Mouse (Mus musculus): Measurements from ENCODE around the gene Cuta.
A peak's percentile ranks its signal among the peaks of the same experiment; 100 is the strongest.

The Cuta gene

DNA sequence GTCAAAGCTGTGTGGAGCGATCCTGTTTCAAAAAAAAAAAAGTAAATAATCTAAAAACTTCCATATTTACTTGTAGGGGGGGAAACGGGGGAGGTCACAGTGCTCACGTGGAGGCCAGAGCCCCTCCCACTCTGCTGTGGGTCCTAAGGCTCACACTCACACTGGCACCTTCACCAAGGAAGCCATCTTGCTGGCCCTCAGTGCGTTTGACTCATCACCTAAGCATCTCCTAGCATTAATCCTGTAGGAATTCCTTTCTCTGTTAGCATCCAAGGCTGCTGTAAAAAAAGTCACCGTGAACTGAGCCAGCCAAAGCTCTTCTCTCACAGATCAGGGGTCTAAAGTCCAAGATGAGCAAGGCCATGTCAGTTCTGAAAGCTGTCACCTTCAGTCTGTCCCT lies 16.9 kb upstream of the Cuta start:
- no peak for DNase-seq (ENCODE audit: low spot score in 2 of 2)

DNA sequence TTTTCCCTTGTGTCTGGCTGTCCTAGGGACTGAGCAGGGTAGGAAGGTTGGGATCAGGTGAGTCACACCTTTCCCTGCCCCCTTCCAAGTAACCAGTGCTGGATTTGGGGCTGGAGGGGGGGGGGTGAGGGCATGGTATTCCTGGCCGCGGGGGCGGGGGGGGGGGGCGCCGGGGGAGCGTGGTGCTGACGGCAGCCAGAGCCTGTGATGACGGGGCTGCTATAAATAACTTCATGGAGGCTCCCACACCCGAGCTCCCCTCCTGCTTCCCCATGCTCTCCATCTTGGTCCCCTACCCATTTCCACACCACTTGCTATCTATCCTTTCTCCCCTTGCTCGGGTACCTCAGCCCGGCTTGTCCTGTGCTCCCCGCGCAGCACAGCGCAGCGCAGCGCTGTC lies 14.4 kb upstream of the Cuta start:
- no peak for DNase-seq (ENCODE audit: low spot score in 2 of 2)

DNA sequence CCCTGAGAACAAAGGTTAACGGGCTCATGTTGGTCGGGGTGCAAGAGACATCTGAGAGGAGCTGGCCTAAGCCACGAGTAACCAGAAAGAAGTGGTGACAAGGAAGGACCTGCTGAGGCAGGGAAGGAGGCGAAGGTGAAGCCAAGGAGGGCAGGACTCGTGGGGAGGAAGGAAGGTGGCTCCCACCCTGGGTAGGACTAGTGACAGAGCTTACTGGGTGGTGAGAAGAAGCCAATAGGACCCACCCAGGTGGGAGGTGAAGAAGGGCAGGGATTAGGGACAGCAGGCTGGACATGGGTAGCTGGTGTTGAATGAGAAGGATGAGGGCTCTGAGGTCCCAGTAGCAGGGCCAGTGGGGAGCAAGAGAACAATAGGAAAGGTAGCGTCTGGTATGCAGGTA lies 13.8 kb upstream of the Cuta start:
- no peak for DNase-seq (ENCODE audit: low spot score in 2 of 2)

DNA sequence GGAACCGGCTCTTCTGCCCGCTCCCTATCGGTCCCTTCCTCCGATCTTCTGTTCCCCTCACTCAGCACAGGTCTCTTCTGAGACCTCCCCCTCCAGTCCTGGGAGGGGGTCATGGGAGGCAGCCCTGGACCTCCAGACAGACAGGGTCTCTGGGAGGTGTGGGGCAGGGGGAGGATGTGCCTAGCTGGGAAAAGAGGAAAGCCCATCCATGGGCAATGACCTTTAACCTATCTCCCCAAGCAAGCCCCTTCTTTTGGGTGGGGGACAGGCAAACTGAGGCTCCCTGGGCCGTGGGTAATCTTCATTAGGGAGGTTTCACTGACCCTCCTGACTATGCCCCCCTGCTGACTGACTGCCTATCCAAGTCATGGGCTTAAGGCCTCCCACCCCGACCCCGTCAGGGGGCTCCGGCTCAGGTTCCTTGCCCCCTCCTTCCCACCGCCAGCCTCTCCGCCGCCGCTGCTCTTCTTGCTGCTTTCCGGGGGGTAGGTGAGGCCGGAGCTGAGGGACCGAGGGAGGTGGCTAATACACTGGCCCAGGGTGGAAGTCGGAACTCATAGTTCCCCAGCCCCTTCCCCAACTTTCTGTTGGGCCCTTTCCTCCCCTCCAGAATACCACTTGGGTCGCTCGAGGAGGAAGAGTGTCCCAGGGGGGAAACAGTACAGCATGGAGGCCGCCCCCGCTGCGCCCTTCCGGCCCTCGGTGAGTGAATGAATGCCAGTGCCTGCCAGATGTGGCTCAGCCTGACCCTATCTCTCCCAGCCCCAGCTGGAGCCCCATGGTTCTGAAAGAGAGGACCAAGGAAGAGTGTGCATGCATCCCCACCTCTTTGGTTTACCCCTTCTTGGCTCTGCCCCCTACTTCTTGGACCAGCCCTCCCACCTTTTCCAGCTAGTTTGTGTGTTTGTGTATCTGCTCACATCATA lies 12.8 kb upstream of the Cuta start:
- DNase-seq (ENCODE audit: low spot score in 2 of 2) = no peak

DNA sequence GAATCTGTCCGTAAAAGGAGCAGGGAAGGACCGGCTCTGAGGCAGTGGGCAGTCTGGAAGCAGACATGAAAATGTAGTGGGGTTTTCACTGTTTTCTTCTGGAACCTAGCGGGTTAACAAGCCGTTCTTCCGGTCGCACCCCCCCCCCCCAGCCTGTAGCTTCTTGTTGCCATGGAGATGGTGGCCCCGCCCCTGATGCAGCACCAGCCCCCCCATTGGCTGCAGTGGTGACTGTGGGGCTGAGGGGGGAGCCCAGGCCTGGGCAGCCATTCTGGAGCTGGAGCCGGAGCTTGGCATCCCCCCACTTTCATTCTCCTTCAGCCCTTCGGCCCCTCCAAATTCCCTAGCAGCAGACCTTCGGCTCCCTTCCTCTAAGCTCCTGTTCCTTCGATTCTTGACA lies 12.0 kb upstream of the Cuta start:
- peak in 1 of 2 experiments; percentile 83 for DNase-seq (ENCODE audit: low spot score in 2 of 2)

DNA sequence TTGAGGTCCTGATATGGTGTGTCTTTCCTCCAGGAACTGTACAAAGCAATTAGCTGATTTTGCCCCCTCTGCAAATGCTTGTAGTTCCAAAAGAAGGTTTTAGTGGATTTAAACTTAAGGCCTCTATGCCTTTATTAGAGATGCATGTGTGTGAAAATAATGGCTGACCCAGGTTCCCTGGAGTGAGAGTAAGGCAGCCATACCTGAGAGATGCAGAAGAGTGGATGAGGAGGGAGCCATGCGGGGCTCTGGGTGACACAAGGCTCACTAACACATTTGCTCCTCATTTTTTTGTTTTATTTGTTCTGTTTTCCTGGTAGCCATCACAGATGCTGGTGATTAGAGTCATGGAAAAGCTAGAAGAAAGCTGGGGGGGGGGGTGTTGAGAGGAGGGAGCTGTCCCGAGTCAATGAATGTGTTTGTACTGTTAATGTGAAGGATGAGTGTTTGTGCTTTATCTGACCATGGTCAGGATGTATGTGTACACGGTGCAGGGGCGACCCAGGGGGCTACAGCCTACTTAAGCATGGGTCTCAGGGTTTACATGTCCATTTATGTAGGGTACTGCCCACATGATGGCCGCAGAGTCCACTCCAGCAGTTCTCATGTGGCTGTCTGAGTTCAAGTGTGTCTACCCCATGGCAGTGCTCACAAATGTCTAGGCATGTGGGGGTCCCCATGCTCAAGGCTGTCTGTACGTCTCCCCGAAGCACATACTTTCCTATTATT lies 11.4 kb upstream of the Cuta start:
- no peak for DNase-seq (ENCODE audit: low spot score in 2 of 2)

DNA sequence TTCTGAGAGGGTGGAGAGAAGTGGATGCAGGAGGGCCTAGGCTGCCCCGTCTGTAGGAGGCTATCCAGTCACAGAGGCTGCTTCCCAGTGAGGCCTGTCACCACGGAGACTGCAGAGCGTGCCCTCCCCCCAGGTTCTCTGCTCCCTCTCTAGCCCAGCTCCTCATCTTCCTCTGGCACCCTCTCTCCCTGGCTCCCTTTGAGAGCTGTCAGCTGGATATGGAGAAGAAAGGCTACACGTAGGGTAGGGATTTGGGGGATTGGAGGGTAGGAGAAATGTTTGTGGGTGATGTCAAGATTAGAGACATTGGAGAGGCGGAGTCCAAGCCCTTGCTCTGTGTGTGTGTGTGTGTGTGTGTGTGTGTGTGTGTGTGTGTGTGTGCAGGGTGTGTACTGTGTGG lies 10.5 kb upstream of the Cuta start:
- no peak for DNase-seq (ENCODE audit: low spot score in 2 of 2)

DNA sequence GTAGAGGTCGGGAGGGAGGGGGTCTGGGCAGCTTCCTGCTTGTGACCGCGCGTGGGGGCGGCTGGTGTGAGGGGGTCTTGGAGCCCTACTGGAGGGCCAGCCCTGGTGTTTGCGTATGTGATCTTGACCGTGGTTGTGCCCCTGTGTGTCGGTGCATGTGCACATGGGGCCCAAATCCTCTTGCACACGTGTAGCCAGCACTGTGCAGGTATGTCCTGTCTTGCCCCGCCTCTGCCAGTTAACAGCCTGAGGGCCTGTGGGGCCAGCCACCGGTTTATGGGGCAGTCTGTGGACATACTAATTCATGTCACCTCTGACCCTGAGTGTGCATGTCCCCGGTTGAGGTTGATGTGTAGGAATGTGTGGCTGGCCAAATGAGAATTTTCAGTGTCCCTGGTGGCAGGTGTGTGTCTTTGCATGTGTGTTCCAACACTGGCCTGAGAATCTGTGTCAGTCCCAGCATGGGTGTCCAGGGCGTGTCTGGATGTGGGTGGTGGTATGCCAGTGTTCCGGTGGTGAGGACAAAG lies 9.7 kb upstream of the Cuta start:
- DNase-seq (ENCODE audit: low spot score in 2 of 2) = no peak

DNA sequence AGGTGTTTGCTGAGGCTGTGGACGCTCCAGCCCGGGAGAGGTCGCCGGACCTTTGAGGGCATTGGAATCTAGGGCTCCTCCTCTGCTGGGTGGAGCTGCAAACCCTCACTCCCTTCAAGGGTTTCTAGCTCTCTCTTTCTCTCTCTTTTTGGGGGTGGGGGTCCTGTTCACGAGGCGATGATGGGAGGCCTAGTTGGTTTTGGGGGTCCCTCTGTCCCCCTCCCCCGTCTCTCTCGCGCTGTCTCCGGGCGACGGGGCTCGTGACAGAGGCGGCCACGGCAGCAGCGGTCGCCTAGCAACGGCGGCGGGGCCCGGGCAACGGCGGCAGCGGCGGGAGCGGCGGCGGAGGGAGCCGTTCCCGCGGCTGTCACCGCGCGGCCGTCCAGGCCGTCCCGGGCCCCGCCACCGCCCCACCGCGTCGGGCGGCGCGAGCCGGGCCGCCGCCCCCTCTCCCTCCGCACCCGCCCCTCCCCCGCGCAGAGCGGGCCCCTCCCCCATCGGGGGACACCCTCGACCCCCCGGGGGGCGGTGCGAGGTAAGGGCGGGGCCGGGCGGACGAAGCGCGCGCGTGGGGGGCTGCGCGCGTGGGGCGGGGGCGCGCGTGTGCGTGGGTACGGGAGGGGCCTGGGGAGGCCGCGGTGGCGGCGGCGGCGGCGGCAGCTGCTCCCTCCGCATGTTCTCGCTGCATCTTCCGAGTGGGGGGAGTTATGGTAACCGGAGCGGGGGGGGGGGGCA lies 9.1 kb upstream of the Cuta start:
- no peak for DNase-seq (ENCODE audit: low spot score in 2 of 2)

DNA sequence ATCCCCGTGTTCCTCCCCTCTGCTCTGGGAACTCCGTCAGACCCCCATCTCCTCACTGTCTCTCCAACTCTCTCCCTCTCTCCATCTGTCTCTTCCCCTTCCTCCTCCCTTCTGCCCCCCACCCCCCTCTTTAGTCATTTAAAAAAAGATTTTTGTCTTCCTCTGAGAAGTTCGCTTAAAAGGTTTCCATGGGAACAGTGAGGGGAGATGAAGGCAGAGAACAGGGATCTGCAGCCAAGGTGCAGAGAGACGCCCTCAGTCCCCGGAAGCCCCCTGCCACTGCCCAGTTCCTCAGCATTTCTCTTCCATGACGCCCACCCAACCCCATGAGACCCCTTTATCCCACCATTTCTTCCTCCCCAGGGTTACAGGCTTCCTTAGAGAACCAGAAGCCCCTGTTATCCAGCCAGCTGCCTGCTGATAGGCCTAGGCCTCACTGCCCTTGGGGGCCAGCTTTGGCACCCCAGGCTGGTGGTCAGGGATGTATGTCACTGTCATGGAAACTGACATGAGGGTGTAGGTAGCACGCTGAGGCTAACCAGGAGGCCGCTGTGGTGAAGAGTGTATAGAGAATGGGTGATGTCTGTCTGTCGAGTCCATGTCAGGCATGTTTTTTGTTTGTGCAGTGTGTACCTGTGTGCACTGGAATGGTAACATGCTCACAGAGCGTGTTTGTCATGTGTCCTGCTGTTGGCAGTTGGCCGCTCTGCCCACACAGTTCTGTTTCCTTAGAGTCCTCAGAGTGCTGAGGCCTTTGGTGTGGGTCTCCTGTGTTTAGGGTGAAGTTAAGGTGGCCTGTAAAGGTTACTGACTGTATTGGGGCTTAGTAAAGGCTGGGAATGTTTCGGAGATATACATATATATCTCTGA lies 8.1 kb upstream of the Cuta start:
- DNase-seq (ENCODE audit: low spot score in 2 of 2) = no peak

DNA sequence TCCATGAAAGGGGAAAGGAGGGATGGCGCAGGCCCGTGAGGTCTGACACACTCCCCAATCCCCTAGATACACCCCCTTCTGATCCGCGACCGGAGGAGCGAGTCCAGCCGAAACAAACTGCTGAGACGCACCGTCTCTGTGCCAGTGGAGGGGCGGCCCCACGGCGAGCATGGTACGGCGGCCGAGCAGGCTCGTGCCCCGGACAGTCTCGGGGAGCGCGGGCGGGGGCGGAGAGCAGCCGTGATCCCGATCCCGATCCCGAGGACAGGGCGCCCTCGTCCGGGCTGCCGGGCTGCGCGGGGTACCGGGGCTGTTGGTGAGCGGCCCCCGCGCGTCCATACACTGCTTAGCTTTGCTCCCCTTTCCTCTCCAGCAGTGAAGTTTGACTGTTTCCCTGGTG lies 7.2 kb upstream of the Cuta start:
- peak in 1 of 2 experiments; percentile 70 for DNase-seq (ENCODE audit: low spot score in 2 of 2)

DNA sequence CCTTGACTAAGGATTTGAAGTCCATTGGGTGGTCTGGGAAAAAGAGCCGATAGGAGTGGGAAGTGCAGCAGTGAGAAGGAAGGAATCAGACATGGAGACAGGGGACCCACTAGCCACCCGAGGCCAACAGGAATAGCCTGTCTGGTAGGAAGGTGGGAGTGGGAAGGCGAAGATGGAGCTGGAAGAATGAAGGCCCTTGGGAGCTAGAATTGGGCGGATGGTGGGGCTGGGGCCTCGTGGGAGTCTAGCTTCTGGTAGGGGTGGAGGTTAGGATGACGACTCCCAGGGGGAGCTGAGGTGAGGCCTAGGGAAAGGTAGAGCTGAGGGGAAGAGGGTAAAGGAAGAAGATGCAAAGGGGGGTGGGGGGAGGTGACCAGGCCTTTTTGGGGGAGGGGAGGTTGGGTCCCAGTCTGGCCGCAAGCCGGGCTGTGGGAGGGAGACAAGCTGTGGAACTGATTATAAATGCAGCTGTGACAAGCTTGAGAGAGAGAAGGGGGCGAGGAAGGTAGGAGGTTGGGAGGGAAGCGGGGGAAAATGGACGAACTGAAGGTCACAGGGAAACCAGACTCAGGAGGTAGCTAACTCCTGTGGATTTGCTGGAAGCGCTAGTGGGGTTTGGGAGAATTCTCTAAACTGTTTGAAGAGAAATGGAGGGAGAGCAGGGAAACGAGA lies 6.6 kb upstream of the Cuta start:
- no peak for DNase-seq (ENCODE audit: low spot score in 2 of 2)

DNA sequence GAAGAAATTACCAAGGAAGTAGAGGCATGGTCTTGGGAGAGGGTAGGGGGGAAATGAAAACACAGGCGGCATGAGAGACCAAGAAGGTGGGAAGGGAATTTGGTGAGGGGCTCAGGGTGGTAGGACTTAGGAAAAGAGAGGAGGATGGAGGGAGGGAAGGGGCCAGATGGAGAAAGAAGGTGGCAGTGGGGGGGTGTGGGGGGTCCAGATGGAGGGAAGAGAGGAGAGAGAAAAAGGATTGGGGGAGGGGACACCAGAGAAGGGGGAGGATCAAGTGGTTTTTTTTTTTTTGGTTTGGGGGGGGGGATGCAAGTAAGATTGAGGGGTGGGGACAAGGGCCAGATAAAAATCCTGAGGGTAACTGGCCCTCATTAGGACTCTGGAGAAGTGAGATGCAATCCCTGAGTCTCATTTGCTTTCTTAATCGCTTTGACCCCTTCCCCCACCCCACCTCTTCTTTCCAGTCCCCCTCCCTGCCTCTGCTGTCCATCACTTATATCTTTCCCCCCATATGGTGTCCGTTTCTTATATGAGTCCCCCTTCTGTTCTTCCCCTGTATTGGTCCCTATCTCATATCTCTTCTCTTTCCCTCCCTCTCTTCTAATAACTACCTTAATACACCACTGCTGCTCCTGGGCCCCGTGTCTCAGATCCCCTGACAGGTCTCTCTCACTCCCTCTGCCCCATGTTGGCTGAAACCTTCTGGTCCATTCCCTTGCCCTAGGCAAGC lies 2.6 kb upstream of the Cuta start:
- peak in 1 of 2 experiments; percentile 19 for DNase-seq (ENCODE audit: low spot score in 2 of 2)

DNA sequence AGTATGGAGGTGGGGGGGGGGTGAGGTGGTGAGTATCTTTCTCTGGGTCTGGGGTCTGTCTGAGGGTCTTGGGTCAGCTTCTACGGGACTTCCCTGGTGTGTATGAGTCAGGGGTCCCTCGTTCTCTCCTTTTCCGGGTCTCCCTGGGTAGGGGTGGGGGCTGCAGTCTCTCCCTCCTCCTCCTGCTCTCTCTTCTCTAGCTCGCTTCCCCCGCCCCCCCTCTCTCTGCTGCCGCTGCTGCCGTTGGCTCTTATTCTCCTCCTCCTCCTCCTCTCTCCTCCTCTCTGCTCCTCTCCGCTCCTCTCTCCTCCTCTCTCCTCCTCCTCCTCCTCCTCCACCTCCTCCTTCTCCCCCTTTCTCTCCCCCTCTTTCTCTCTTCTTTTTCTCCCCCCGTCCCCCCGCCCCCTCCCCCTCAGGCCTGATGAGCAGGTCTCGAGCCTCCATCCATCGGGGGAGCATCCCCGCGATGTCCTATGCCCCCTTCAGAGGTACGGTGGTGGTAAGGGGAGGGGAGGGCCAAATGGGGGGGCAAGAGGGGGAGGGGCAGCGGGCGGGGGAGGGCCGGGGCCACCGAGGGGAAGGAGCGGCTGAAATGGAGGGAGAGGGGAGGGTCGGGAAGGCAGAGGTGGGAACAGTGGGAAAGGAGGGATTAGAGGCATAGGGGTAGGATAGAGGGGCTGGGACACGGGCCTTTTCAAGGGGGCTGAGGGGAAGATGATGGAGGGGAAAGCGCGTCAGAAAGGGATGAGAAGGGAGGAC lies 1.8 kb upstream of the Cuta start, which contains the start of gene Syngap1:
Syngap1 (plus strand) TSS at position 223 of the 759 bp plus-strand sequence.
- peak in 1 of 2 experiments; percentile 46 for DNase-seq (ENCODE audit: low spot score in 2 of 2)

DNA sequence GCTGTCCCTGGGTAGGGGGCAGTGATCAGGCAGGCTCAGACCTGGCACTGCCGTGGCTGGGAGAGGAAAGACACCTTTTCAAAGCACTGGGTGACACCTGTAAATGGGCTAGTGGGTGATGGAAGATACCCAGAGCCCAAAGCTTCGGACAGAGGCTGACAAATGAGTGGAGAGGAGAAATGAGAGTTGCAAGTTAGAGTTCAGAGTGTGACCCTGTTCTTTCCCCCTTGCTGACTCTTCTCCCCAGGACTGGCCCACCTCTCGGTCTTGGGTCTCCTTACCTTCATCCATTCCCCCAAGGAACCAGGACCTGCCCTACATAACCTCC lies 568 bp upstream of the Cuta start:
- no peak for DNase-seq (ENCODE audit: low spot score in 2 of 2)

DNA sequence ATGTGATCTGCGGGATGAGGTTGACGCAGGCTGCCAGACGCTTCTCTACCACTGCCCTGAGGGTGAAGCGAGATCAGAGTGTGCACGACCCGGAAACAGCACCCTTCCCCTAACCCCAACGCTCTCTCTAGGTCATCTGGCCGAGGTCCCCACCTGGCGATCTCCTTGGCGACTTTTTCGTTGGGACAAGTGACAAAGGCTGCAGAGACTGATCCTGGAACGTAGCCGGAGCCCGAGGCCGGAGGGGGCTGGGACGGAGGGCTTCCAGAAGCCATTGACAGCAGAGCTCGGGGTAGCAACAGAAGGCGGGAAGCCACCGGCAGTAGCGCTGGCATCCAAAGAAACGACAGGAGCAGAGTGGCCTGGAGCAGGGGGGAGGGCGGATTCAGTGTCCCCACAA lies 638 bp downstream of the Cuta start:
- no peak for DNase-seq (ENCODE audit: low spot score in 2 of 2)

DNA sequence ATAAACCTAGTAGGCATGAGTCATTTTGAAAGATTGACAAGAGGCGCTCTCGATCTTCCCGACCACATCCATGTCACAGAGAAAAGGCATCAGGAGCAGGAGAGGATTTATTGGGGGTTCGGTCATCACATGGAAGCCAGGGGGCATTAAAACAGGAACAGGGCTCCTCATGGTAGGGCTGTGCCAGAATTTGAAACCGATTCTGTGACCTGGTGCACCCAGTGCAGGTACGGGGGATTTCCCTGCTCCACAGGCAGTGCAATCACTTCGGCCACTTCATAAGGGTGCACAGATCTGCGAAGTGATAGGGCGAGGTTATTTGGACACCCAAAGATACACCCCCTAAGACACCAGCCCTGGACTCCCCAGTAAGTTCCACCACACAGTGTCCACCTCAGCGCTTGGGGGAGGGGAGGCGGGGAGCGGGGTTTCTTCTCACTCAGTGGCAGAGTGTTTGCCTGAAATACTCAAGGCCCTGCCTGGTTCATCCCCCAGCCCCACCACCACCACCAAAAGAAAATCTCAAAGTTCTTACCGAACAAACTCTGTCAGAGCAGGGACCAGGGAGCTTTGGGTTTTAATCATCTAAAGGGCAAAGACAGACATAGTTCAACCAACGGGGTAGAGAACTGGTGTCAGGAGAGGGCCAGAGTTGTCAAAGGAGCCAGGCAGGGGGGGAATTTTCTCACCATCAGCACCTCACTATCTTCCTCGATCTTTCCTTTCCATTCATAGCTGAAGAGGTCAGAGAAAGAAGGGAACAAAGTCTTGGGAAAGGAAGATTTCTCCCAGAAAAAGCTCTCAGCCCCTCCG lies 1.3 kb downstream of the Cuta start:
- no peak for DNase-seq (ENCODE audit: low spot score in 2 of 2)

DNA sequence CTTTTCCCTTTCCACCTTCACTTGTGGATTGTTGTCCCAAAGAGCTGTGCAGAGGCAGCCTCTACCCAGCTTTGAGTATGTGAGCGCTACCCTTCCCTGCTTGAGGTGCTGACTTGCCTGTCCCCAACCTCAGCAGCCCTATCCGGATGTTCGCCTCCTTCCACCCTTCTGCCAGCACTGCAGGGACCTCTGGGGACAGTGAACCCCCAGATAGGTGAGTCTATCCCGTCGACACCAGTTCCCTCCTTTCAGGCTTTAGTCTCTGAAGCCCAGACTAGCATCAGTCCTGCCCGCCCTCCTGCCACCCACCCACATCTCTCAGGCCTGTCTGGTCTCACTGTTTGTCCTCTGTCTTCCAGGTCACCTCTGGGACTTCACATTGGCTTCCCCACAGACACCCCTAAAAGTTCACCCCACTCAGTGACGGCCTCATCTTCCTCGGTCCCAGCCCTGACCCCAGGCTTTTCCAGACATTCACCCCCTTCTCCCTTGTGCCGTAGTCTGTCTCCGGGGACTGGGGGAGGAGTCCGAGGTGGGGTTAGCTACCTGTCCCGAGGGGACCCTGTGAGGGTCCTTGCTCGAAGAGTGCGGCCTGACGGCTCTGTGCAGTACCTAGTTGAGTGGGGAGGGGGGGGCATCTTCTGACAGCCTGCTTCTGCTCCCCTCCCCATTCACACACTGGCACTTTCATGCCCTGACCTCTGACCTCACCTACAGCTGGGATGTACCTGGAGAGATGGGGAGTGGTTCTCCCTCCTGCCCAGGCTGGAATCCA lies 2.3 kb downstream of the Cuta start:
- DNase-seq (ENCODE audit: low spot score in 2 of 2) = no peak
